Mouse (Mus musculus): ENCODE data around the gene Dhx30.

DNA sequence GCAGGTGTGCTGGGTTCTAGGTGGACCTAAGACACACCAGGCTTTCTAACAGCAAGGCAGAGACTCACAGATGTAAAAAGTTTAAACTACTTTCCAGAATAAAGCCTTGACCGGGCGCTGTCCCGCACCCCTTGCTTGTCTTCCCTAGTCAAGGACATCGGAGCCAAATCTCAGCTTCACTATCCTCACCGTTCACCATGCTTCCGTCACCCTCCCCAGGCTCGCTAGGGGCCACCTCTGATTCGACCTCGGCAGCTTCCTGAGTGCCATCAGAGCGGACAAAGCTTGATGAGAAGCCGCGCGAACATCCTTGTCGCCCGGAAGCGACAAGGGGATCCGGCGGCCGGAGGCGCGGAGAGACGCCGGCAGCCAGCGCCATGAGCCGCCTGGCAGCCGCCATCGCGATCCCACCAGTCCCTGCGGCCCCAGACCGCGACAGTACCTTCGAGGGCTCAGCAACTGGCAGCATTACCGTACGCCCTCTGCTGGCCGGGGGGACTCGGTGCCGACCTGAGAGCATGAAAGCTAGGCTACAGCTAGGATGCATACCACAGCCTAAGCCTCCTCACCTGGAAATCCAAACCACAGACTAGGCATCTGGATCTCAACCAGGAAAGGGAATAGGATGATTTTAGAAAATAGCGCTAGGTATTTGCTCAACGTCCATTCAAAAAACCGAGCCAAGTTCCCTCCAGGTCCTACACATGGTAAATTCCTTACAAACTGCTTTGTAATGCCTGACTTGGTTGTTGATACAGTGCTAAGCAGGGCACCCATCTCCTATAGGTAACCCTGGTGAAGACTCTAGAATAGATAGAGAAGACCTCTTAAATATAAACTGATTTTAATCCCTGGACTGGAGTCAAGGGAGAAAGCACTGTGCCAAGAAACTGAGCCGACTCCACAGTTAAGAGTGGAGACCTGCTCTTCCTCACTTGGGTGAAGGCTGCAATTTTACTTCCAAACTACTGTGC is 16.7 kb downstream of the Dhx30 start:
- TF ChIP-seq POLR2A (IDR thresholded peaks at IDR 0.05; ENCODE audit: low read depth, low read length) = peak; percentile 28; the same call in 1 of the 2 replicates
- TF ChIP-seq CTCF (IDR thresholded peaks at IDR 0.05; ENCODE audit: extremely low read depth, insufficient read length, insufficient replicate concordance, low read depth, low read length) = peak; percentile 93

Data from small intestine, adult 2 months (tissue).